Comparison of ENCODE assay signal across 9 mouse cellular contexts in the genomic region with DNA sequence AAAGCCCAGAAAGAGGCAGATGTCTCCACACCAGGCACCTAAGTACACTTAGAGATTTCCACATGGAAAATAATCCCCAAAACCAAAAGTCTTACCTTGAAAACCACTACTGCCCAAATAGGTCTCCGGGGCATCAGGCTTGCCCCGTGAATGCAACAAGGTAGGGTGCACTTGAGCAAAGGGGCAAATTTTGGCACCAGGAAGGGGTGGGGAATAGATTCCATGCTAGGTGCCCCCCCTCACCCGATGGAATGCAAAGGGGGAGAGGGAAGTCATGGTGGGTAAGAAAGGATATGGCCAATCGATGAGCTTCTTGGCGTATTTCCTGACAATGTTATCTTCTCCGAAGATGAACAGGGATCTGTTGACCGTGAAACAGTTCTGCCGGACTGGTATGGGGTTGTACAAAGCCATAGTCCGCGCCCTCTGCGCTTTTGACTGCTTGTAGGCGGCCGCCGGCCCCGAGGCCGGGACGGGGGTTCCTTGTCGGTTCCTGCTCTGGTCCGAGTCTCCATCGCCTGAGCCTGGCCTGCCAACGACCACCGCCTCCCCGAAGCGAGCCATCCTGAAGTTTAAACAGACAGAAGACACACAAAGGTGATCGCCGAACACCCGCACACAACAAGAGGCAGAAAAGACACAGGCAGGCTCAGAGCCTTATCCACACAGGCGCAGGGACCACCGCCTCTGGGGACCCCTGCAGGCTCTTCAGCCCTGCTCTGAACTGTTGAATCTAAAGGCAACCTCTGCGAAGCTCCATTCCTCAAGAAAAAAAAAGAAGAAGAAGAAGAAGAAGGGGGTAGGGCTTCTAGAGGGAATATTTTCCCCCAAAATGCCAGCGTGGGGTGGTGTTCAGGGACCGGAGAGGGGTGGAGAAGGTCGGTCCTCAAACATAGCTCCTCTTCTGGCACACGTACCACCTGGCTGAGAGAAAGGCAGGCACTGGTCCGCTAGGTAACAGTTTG.
DNase-seq lines count a peak whose midpoint lies in the region; ATAC-seq and TF ChIP-seq lines count a peak whose summit lies in the region.
"Had no signal": no experiment of that assay in that cellular context is flagged by ENCODE, and none has a peak within 500 bp of the region (broad histone marks: within the 10 kb centered on the region; RNA-seq: fewer than 3 reads in every experiment).

No protein-coding gene starts in this region.

- intact Hi-C loops in heart, postnatal 25 days (cut with DNase I): loop anchor here (5.0 kb wide), 2 partner anchors 533 to 833 kb away; a partner anchor contains a TSS
- intact Hi-C loops in gastrocnemius, postnatal 36 days (cut with DNase I): loop anchor here (5.0 kb wide), 1 partner anchor 68 kb away; no protein-coding TSS in a partner anchor

- peak overlapping the region; percentile 87 for H3K4me2 ChIP-seq in forebrain, embryonic 15.5 days (replicated peaks)

- no peak for TF ChIP-seq CTCF in ES-Bruce4 (IDR thresholded peaks at IDR 0.05; ENCODE audit: low read depth, low read length)

- peak overlapping the region; percentile 55 for H3K4me3 ChIP-seq in ES-Bruce4 (ENCODE audit: low read depth, low read length)
- peak overlapping the region; percentile 55 for H3K4me3 ChIP-seq in forebrain, embryonic 15.5 days
- H3K4me3 ChIP-seq in midbrain, embryonic 10.5 days: peak overlapping the region; percentile 62

- no peak for TF ChIP-seq POLR2A in ES-Bruce4 (IDR thresholded peaks at IDR 0.05; ENCODE audit: insufficient read depth, low read length)

- DNase-seq in heart, adult 11 months: peak; percentile 83
- DNase-seq in heart, postnatal 25 days (ENCODE audit: low spot score): no peak
- DNase-seq in midbrain, embryonic 10.5 days (ENCODE audit: low spot score): peak; percentile 44
- no peak for DNase-seq in gastrocnemius, postnatal 36 days
- no peak for DNase-seq in ovary, postnatal 36 days (ENCODE audit: low spot score)

- ATAC-seq in forebrain, embryonic 15.5 days (replicated peaks): no peak
- ATAC-seq in erythroid progenitor cell, adult 5-6 weeks (replicated peaks; ENCODE audit: low FRiP score, poor library complexity, severe bottlenecking): no peak
- ATAC-seq: CD4-positive, CD25-positive, alpha-beta regulatory T cell, adult 4 months had no signal

- 0 out of 2 replicates have a peak overlapping the region, but pooled peaks have one; percentile 36 for H3K9ac ChIP-seq in ES-Bruce4 (ENCODE audit: low read depth, poor library complexity, severe bottlenecking)
- H3K9ac ChIP-seq in forebrain, embryonic 15.5 days (replicated peaks): peak overlapping the region; percentile 59

- no peak for TF ChIP-seq EP300 in ES-Bruce4 (IDR thresholded peaks at IDR 0.05; ENCODE audit: insufficient read depth, low read depth, low read length)

- no peaks in the 10 kb centered on the region for H3K4me1 ChIP-seq in ES-Bruce4 (ENCODE audit: control insufficient read depth, insufficient read depth, low read length)
- peaks cover 37% of the 10 kb centered on the region for H3K4me1 ChIP-seq in forebrain, embryonic 15.5 days
- peaks cover 43% of the 10 kb centered on the region for H3K4me1 ChIP-seq in midbrain, embryonic 10.5 days

- no peak overlapping the region for H3K27ac ChIP-seq in ES-Bruce4 (ENCODE audit: insufficient read depth, low read length)
- no peak overlapping the region; the same call in 1 of the 2 replicates for H3K27ac ChIP-seq in forebrain, embryonic 15.5 days (replicated peaks)
- peak overlapping the region; percentile 63; the same call in 1 of the 2 replicates for H3K27ac ChIP-seq in midbrain, embryonic 10.5 days (replicated peaks)

- WGBS in forebrain, embryonic 15.5 days: 19% methylated on average over 35 of the region's 35 CpGs
- WGBS in midbrain, embryonic 10.5 days: 16% methylated on average over 35 of the region's 35 CpGs

- H3K36me3 ChIP-seq in ES-Bruce4 (ENCODE audit: control insufficient read depth, insufficient read depth, low read length, poor library complexity, severe bottlenecking): no peaks in the 10 kb centered on the region
- H3K36me3 ChIP-seq in forebrain, embryonic 15.5 days: no peaks in the 10 kb centered on the region
- no peaks in the 10 kb centered on the region for H3K36me3 ChIP-seq in midbrain, embryonic 10.5 days

- peaks cover 7% of the 10 kb centered on the region; the same call in 1 of the 2 replicates for H3K9me3 ChIP-seq in ES-Bruce4 (replicated peaks; ENCODE audit: control insufficient read depth, insufficient read depth, low read length, poor library complexity, severe bottlenecking)
- no peaks in the 10 kb centered on the region for H3K9me3 ChIP-seq in forebrain, embryonic 15.5 days
- H3K9me3 ChIP-seq in midbrain, embryonic 10.5 days (replicated peaks): no peaks in the 10 kb centered on the region

- peaks cover 8% of the 10 kb centered on the region; the same call in 1 of the 2 replicates for H3K27me3 ChIP-seq in ES-Bruce4 (ENCODE audit: control insufficient read depth, insufficient read depth, low read length, poor library complexity, severe bottlenecking)
- peaks cover 20% of the 10 kb centered on the region for H3K27me3 ChIP-seq in forebrain, embryonic 15.5 days
- peaks cover 85% of the 10 kb centered on the region for H3K27me3 ChIP-seq in midbrain, embryonic 10.5 days (ENCODE audit: low read depth, poor library complexity, severe bottlenecking)

Comparison
In these comparisons a context has a peak if more than half of its experiments do, and no peak if none do; other contexts are left out.
1. DNase-seq: peak in heart, adult 11 months (single experiment) and midbrain, embryonic 10.5 days (single experiment); none in heart, postnatal 25 days (single experiment), gastrocnemius, postnatal 36 days (0 of 2) and ovary, postnatal 36 days (single experiment).
2. Peak in every context shown above with its lines, with median percentiles within 50 percentile points of each other: H3K4me3 ChIP-seq.